Mouse (Mus musculus) CH12.LX (cell line): ENCODE results near the gene March9. TPM values are rescaled to one million over a fixed set of nuclear protein-coding genes. Genes with fewer than 3 reads are reported as not detected.

Experiments used
- DNase-seq: peaks from one replicate; pipeline ENCODE4 v3.0.0-alpha.2; 2013; ENCODE audit errors: extremely low read depth
- H3K27ac ChIP-seq: 2 replicates; pipeline ENCODE4 v1.5.1; 2012; ENCODE audit warnings: low read depth, mild to moderate bottlenecking, control low read depth, moderate library complexity; ENCODE audit not compliant: insufficient read depth
- H3K27me3 ChIP-seq: replicated peaks from 2 replicates; pipeline ENCODE3; 2012; ENCODE audit warnings: inconsistent platforms
- H3K36me3 ChIP-seq, 2 experiments: replicated peaks in 1 of 2; 2 replicates each; pipeline versions ENCODE3 to v1.6.1; 2012; ENCODE audit warnings: inconsistent platforms in 1 of 2, low read length in 1 of 2, mild to moderate bottlenecking in 1 of 2, mixed read lengths in 1 of 2, moderate library complexity in 1 of 2; ENCODE audit not compliant: control insufficient read depth in 1 of 2, insufficient read depth in 1 of 2
- H3K4me1 ChIP-seq, 2 experiments: 2 replicates each; pipeline ENCODE4 v1.6.1; 2012; ENCODE audit warnings: inconsistent platforms in 1 of 2, moderate library complexity in 1 of 2; ENCODE audit not compliant: insufficient read depth in 2 of 2, control insufficient read depth in 1 of 2
- H3K4me2 ChIP-seq: 2 replicates; pipeline ENCODE4 v1.6.1; 2012; ENCODE audit warnings: low read depth, mild to moderate bottlenecking, control low read depth; ENCODE audit not compliant: poor library complexity, insufficient read depth, severe bottlenecking
- H3K4me3 ChIP-seq, 3 experiments: fragments of 150-350 bp in 1 of 3; sonication (generic) in 1 of 3; replicated peaks in 1 of 3; 2 replicates each; pipeline versions ENCODE3 to v1.5.1; 2011 to 2012; ENCODE audit warnings: low read depth in 2 of 3, low read length in 2 of 3, mild to moderate bottlenecking in 2 of 3, moderate library complexity in 2 of 3, control low read depth in 1 of 3, improper control_type of control experiment in 1 of 3, inconsistent platforms in 1 of 3, mixed read lengths in 1 of 3; ENCODE audit not compliant: poor library complexity in 1 of 3
- H3K79me2 ChIP-seq: replicated peaks from 2 replicates; pipeline ENCODE4 v1.6.1; 2012; ENCODE audit warnings: mild to moderate bottlenecking, moderate library complexity; ENCODE audit not compliant: control insufficient read depth, poor library complexity, insufficient read depth, severe bottlenecking; ENCODE audit errors: extremely low read depth
- H3K9ac ChIP-seq: 2 replicates; pipeline ENCODE4 v1.6.1; 2012; ENCODE audit warnings: low read depth, mild to moderate bottlenecking, control low read depth, moderate library complexity; ENCODE audit not compliant: insufficient read depth
- H3K9me3 ChIP-seq: replicated peaks from 2 replicates; pipeline ENCODE3; 2012; ENCODE audit warnings: low read length, inconsistent platforms, mixed read lengths
- BHLHE40 ChIP-seq: IDR thresholded peaks from 2 replicates; pipeline ENCODE4 v1.6.1; 2011; ENCODE audit warnings: mild to moderate bottlenecking, low read depth, low read length, improper control_type of control experiment
- E2F4 ChIP-seq: IDR thresholded peaks from 2 replicates; pipeline ENCODE4 v1.6.1; 2011; ENCODE audit warnings: low read depth, low read length, improper control_type of control experiment; ENCODE audit not compliant: insufficient replicate concordance
- ELF1 ChIP-seq: IDR thresholded peaks from 2 replicates; pipeline ENCODE4 v1.6.1; 2014; ENCODE audit warnings: low read depth, mild to moderate bottlenecking, inconsistent platforms, low read length, improper control_type of control experiment
- ETS1 ChIP-seq: conservative IDR thresholded peaks from 2 replicates; pipeline ENCODE4 v1.6.1; 2012; ENCODE audit warnings: low read depth, mild to moderate bottlenecking, inconsistent platforms, low read length, improper control_type of control experiment, moderate library complexity
- GABPA ChIP-seq: IDR thresholded peaks from 2 replicates; pipeline ENCODE4 v1.6.1; 2012; ENCODE audit warnings: low read depth, low read length, improper control_type of control experiment, inconsistent platforms; ENCODE audit not compliant: insufficient replicate concordance
- HCFC1 ChIP-seq: IDR thresholded peaks from 2 replicates; pipeline ENCODE4 v1.6.1; 2012; ENCODE audit warnings: low read depth, mild to moderate bottlenecking, inconsistent platforms, low read length, improper control_type of control experiment
- IRF4 ChIP-seq: IDR thresholded peaks from 2 replicates; pipeline ENCODE4 v1.6.1; 2014; ENCODE audit warnings: low read depth, mild to moderate bottlenecking, inconsistent platforms, low read length, improper control_type of control experiment
- JUND ChIP-seq: conservative IDR thresholded peaks from 2 replicates; pipeline ENCODE4 v1.6.1; 2011; ENCODE audit warnings: low read depth, low read length, improper control_type of control experiment
- KAT2A ChIP-seq: IDR thresholded peaks from 2 replicates; pipeline ENCODE4 v1.6.1; 2012; ENCODE audit warnings: low read length, improper control_type of control experiment, inconsistent platforms; ENCODE audit not compliant: insufficient replicate concordance
- MAFK ChIP-seq: IDR thresholded peaks from 2 replicates; pipeline ENCODE4 v1.6.1; 2011; ENCODE audit warnings: low read length, improper control_type of control experiment; ENCODE audit not compliant: insufficient replicate concordance
- MAX ChIP-seq: IDR thresholded peaks from 2 replicates; pipeline ENCODE4 v1.6.1; 2011; ENCODE audit warnings: low read length, improper control_type of control experiment
- MAZ ChIP-seq: IDR thresholded peaks from 2 replicates; pipeline ENCODE4 v1.6.1; 2012; ENCODE audit warnings: low read depth, mild to moderate bottlenecking, inconsistent platforms, low read length, improper control_type of control experiment, moderate library complexity
- MEF2A ChIP-seq: IDR thresholded peaks from 2 replicates; pipeline ENCODE4 v1.6.1; 2014; ENCODE audit warnings: low read depth, mild to moderate bottlenecking, inconsistent platforms, low read length, improper control_type of control experiment, borderline replicate concordance
- MXI1 ChIP-seq: IDR thresholded peaks from 2 replicates; pipeline ENCODE4 v1.6.1; 2011; ENCODE audit warnings: mild to moderate bottlenecking, low read depth, low read length, improper control_type of control experiment
- NELFE ChIP-seq: IDR thresholded peaks from 2 replicates; pipeline ENCODE4 v1.6.1; 2011; ENCODE audit warnings: low read depth, low read length, improper control_type of control experiment
- NRF1 ChIP-seq: IDR thresholded peaks from 2 replicates; pipeline ENCODE4 v1.6.1; 2014; ENCODE audit warnings: low read depth, mild to moderate bottlenecking, inconsistent platforms, low read length, improper control_type of control experiment, moderate library complexity
- POLR2A ChIP-seq: IDR thresholded peaks from 2 replicates; pipeline ENCODE4 v1.6.1; 2011; ENCODE audit warnings: low read depth, mild to moderate bottlenecking, improper control_type of control experiment, low read length
- POLR2AphosphoS2 ChIP-seq: IDR thresholded peaks from 2 replicates; pipeline ENCODE4 v1.6.1; 2011; ENCODE audit warnings: low read depth, low read length, improper control_type of control experiment
- RAD21 ChIP-seq: IDR thresholded peaks from 2 replicates; pipeline ENCODE4 v1.6.1; 2011; ENCODE audit warnings: low read depth, mild to moderate bottlenecking, low read length, improper control_type of control experiment, moderate library complexity
- SIN3A ChIP-seq: IDR thresholded peaks from 2 replicates; pipeline ENCODE4 v1.6.1; 2012; ENCODE audit warnings: low read length, improper control_type of control experiment, inconsistent platforms
- TBP ChIP-seq: conservative IDR thresholded peaks from 2 replicates; pipeline ENCODE4 v1.6.1; 2011; ENCODE audit warnings: low read depth, low read length, improper control_type of control experiment
- TCF12 ChIP-seq: IDR thresholded peaks from 2 replicates; pipeline ENCODE4 v1.6.1; 2014; ENCODE audit warnings: low read depth, mild to moderate bottlenecking, inconsistent platforms, low read length, improper control_type of control experiment
- UBTF ChIP-seq: IDR thresholded peaks from 2 replicates; pipeline ENCODE4 v1.6.1; 2012; ENCODE audit warnings: low read depth, mild to moderate bottlenecking, inconsistent platforms, low read length, improper control_type of control experiment, moderate library complexity
- USF1 ChIP-seq: IDR thresholded peaks from 2 replicates; pipeline ENCODE4 v1.6.1; 2014; ENCODE audit warnings: low read depth, mild to moderate bottlenecking, inconsistent platforms, low read length, improper control_type of control experiment
- USF2 ChIP-seq: conservative IDR thresholded peaks from 2 replicates; pipeline ENCODE4 v1.6.1; 2011; ENCODE audit warnings: low read depth, low read length, improper control_type of control experiment
- ZKSCAN1 ChIP-seq: IDR thresholded peaks from 2 replicates; pipeline ENCODE4 v1.6.1; 2012; ENCODE audit warnings: low read depth, inconsistent platforms, low read length, improper control_type of control experiment, borderline replicate concordance
- ZMIZ1 ChIP-seq: IDR thresholded peaks from 2 replicates; pipeline ENCODE4 v1.6.1; 2012; ENCODE audit warnings: low read depth, mild to moderate bottlenecking, inconsistent platforms, low read length, improper control_type of control experiment
- dilution Hi-C: fragments of 300-500 bp; cut with MboI; formaldehyde crosslinking; loops from 2 replicates; pipeline ENCODE4 v1.14.3; 2020; ENCODE audit warnings: low sequenced_read_pairs; ENCODE audit not compliant: extremely low pct_unique_long_range_greater_than_20kb, extremely low pct_ligation_motif_present
- in situ Hi-C: fragments of 300-500 bp; cut with MboI; formaldehyde crosslinking; loops from 3 replicates; pipeline ENCODE4 v1.14.3; 2019; ENCODE audit warnings: low sequenced_read_pairs, low pct_ligation_motif_present, low pct_unique_long_range_greater_than_20kb, mixed read lengths
- polyA plus RNA-seq: library from polyadenylated mRNA; unstranded; fragments of >175 nt; gene quantifications from 2 replicates; pipeline ENCODE4 v1.2.1, GENCODE M21; 2012; ENCODE audit warnings: low read depth; ENCODE audit not compliant: insufficient read length
- total RNA-seq, 2 experiments: library from RNA; depleted of rRNA; stranded (reverse); fragments of 300-350 nt in 1 of 2; fragments of >200 nt in 1 of 2; gene quantifications; 2 replicates each; pipeline ENCODE4 v1.2.3; 2012 to 2014

March9 gene
- total and polyA plus RNA-seq, 3 experiments, result 0.68 to 3.4 (median 1.0) TPM

DNA sequence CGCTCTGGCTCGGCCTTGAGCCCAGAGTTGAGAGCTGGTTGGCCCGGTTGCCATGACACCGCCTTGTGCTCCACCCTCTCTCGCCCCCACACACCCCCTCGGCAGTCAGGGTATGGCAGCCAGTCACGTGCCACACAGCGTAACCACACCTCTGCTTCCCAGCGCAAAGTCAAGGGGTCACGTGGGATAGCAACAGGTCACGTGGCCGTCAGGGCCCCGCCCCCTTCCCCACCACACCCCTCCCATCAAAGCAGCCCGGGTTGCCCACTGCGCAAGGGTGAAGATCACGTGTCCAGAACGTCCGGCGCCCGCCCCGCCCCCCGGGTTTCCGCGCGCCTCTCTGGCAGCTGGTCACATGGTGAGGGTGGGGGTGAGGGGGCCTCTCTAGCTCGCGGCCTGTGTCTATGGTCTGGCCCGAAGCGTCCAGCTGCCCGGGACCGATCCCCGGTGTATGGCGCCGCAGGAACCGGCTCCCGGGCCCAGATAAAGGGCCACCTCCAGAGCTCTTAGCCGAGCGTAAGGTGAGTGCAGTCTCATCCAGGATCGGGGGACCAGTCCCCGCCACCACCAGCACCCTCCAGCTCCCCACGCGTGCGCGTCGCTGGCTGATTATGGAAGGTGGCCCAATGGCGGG, 3.4 kb upstream of the March9 start, which contains the start of gene Cdk4:
TSS of gene Cdk4 (plus strand) at position 296 of the 634 bp plus-strand sequence.
- Histone ChIP-seq H3K4me2 (peak within 1 kb of the TSS; percentile 74), H3K9ac (peak within 1 kb of the TSS; percentile 93), H3K4me1 (peaks cover 8 to 45% of the 10 kb centered on the region in 2 experiments), H3K79me2 (peaks cover 21% of the 10 kb centered on the region), H3K9me3 (no peaks in the 10 kb centered on the region), H3K4me3 (peak within 1 kb of the TSS; percentile 83 to 96 (median 89)), H3K36me3 (peaks cover 34 to 40% of the 10 kb centered on the region in 2 experiments), H3K27ac (peak within 1 kb of the TSS; percentile 33; the same call in 1 of the 2 replicates), H3K27me3 (peaks cover 33% of the 10 kb centered on the region)
- in situ Hi-C loops, result no loop called here
- TF ChIP-seq TBP, result 0 out of 2 replicates have a peak, but pooled peaks have one; percentile 47
- TF ChIP-seq POLR2AphosphoS2, result peak; percentile 72; the same call in 1 of the 2 replicates
- no peak for TF ChIP-seq GABPA
- no peak for TF ChIP-seq JUND
- peak; percentile 89 for TF ChIP-seq POLR2A
- TF ChIP-seq USF2, result peak; percentile 100
- no peak for TF ChIP-seq MAFK
- TF ChIP-seq ETS1, result peak; percentile 29
- TF ChIP-seq MEF2A, result peak; percentile 67; the same call in 1 of the 2 replicates
- TF ChIP-seq NRF1, result peak; percentile 84
- TF ChIP-seq ZKSCAN1, result no peak
- TF ChIP-seq E2F4, result no peak
- TF ChIP-seq MXI1, result peak; percentile 91
- peak; percentile 100 for TF ChIP-seq MAX
- TF ChIP-seq RAD21, result no peak
- TF ChIP-seq SIN3A, result peak; percentile 88
- peak; percentile 49 for TF ChIP-seq IRF4
- peak; percentile 89 for TF ChIP-seq TCF12
- TF ChIP-seq BHLHE40, result peak; percentile 98
- TF ChIP-seq ZMIZ1, result no peak
- TF ChIP-seq ELF1, result peak; percentile 70
- TF ChIP-seq USF1, result peak; percentile 99
- TF ChIP-seq KAT2A, result 0 out of 2 replicates have a peak, but pooled peaks have one; percentile 69
- TF ChIP-seq UBTF, result peak; percentile 33; the same call in 1 of the 2 replicates
- TF ChIP-seq NELFE, result peak; percentile 88
- peak; percentile 81 for TF ChIP-seq HCFC1
- peak; percentile 97 for TF ChIP-seq MAZ
- DNase-seq, result peak; percentile 98
- dilution Hi-C loops, result no loop called here
